In the genomic region with DNA sequence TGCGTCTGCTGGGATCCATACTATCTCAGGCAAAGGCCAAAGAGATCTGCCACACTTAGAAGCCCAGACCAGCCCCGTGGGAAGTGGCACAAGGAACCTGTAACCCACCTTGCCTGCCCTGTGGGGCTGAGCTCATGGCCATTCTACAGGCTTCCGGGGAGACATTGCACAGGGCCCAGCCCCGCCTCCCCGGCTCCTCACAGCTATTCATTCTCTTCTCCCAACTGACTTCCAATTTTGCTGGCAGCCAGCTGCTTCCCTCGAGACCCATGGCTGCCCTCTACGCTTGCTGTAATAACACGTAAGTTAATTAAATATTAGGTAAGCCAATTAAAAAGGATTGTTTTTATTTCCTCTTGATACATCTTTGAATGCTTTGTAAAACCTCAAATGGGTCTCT, we compare ENCODE assay signal across 15 mouse cellular contexts. TPM values are rescaled to one million over a fixed set of nuclear protein-coding genes. Genes with fewer than 3 reads are reported as not detected.
"Had no signal": no experiment of that assay in that cellular context is flagged by ENCODE, and none has a peak within 500 bp of the region (broad histone marks: within the 10 kb centered on the region; RNA-seq: fewer than 3 reads in every experiment).

No protein-coding gene starts in this region.

- H3K4me3 ChIP-seq: kidney, embryonic 15.5 days; limb, embryonic 13.5 days had no signal

- H3K27me3 ChIP-seq: kidney, embryonic 15.5 days; limb, embryonic 13.5 days had no signal

- H3K27ac ChIP-seq: kidney, embryonic 15.5 days; limb, embryonic 13.5 days; liver, embryonic 14.5 days; stomach, postnatal 0 days had no signal

- DNase-seq: kidney, adult 2 months; kidney, postnatal 14 days; left cerebral cortex, postnatal 4 days; lung, adult 18-20 months; midbrain, embryonic 14.5 days; right cerebral cortex, postnatal 14 days; thymus, postnatal 4 days had no signal

- H3K9ac ChIP-seq: kidney, embryonic 15.5 days; limb, embryonic 13.5 days; liver, embryonic 14.5 days had no signal

- H3K9me3 ChIP-seq: kidney, embryonic 15.5 days; limb, embryonic 13.5 days had no signal

- H3K36me3 ChIP-seq: kidney, embryonic 15.5 days; limb, embryonic 13.5 days had no signal

- H3K4me1 ChIP-seq: kidney, embryonic 15.5 days; limb, embryonic 13.5 days had no signal

- H3K4me2 ChIP-seq: kidney, embryonic 15.5 days; limb, embryonic 13.5 days had no signal

RNA-seq across cellular contexts. Expression of gene Rsph14, which starts 5.9 kb away (rescaled TPM):
- total RNA-seq: liver, adult 2 months; monocyte, adult 5-6 weeks had no signal
- polyA plus RNA-seq: kidney, adult 2 months; kidney, embryonic 15.5 days; large intestine, adult 2 months; limb, embryonic 13.5 days; liver, adult 2 months; liver, embryonic 14.5 days; spleen, adult 2 months; stomach, postnatal 0 days had no signal

RNA-seq across cellular contexts. Expression of gene Gnaz, which starts 59.5 kb away (rescaled TPM):
- polyA plus RNA-seq: liver, adult 2 months had no signal
